Mouse (Mus musculus) C2C12 (cell line): ENCODE measurements around the gene Engase.

Experiments
- CTCF ChIP-seq: IDR thresholded peaks from one replicate; pipeline ENCODE4 v1.5.1; 2011; ENCODE audit not compliant: control insufficient read depth, insufficient read depth, insufficient read length
- MYOD1 ChIP-seq: IDR thresholded peaks from one replicate; pipeline ENCODE4 v1.6.1; 2011; ENCODE audit warnings: low read depth; ENCODE audit not compliant: control insufficient read depth, insufficient read length
- MYOG ChIP-seq: IDR thresholded peaks from one replicate; pipeline ENCODE4 v1.6.1; 2011; ENCODE audit not compliant: control insufficient read depth, insufficient read length; ENCODE audit errors: extremely low read depth
- USF1 ChIP-seq: IDR thresholded peaks from one replicate; pipeline ENCODE4 v1.6.1; 2011; ENCODE audit warnings: low read depth, mild to moderate bottlenecking, control low read depth, moderate library complexity

- TF ChIP-seq MYOD1, result no peak
- no peak for TF ChIP-seq CTCF
- TF ChIP-seq MYOG, result no peak
- no peak for TF ChIP-seq USF1
Measured at GRCm38 (mm10) chr11:118428944-118429709, 47.5 kb upstream of the Engase start.
